Mouse (Mus musculus) neural tube, embryonic 11.5 days (tissue): Measurements from ENCODE around the gene Tead3. TPM values are rescaled to one million over a fixed set of nuclear protein-coding genes. Genes with fewer than 3 reads are reported as not detected.

Experiments used
- ATAC-seq: fragments of 200-750 bp; cut with Nextera tagmentation; 2 replicates; pipeline ENCODE4 v1.8.0; 2017; ENCODE audit warnings: moderate number of reproducible peaks, mild to moderate bottlenecking, moderate TSS enrichment, moderate library complexity; ENCODE audit not compliant: insufficient read depth, low FRiP score, low TSS enrichment
- DNase-seq: peaks from one replicate; pipeline ENCODE4 v3.0.0-alpha.2; 2015; ENCODE audit warnings: low spot score
- H3K27ac ChIP-seq: fragments of 300-500 bp; sonication (generic); 2 replicates; pipeline ENCODE4 v1.5.1; 2014; ENCODE audit warnings: low read depth, mild to moderate bottlenecking, low read length
- H3K27me3 ChIP-seq: fragments of 300-500 bp; sonication (generic); 2 replicates; pipeline ENCODE4 v1.6.1; 2014; ENCODE audit warnings: mild to moderate bottlenecking, low read length, mixed read lengths; ENCODE audit not compliant: control insufficient read depth, insufficient read depth
- H3K36me3 ChIP-seq: fragments of 300-500 bp; sonication (generic); 2 replicates; pipeline ENCODE4 v1.6.1; 2014; ENCODE audit warnings: mild to moderate bottlenecking, low read length, moderate library complexity, mixed read lengths; ENCODE audit not compliant: control insufficient read depth, insufficient read depth
- H3K4me1 ChIP-seq: fragments of 300-500 bp; sonication (generic); 2 replicates; pipeline ENCODE4 v1.6.1; 2014; ENCODE audit warnings: low read length, mixed read lengths; ENCODE audit not compliant: control insufficient read depth, insufficient read depth
- H3K4me2 ChIP-seq: fragments of 300-500 bp; sonication (generic); 2 replicates; pipeline ENCODE4 v1.6.1; 2014; ENCODE audit warnings: low read depth, mild to moderate bottlenecking, moderate library complexity
- H3K4me3 ChIP-seq: fragments of 300-500 bp; sonication (generic); 2 replicates; pipeline ENCODE4 v1.5.1; 2014; ENCODE audit warnings: low read depth, low read length
- H3K9ac ChIP-seq: fragments of 300-500 bp; sonication (generic); 2 replicates; pipeline ENCODE4 v1.6.1; 2014; ENCODE audit warnings: mild to moderate bottlenecking, low read length
- H3K9me3 ChIP-seq: fragments of 300-500 bp; sonication (generic); 2 replicates; pipeline ENCODE4 v1.6.1; 2016; ENCODE audit warnings: low read length; ENCODE audit not compliant: control insufficient read depth
- WGBS: fragments of 180-500 bp; shearing (Covaris S2); extraction: QIAGEN DNeasy Blood & Tissue Kit; methylation state at CpG from one replicate; pipeline ENCODE4 v1.1.7; 2014; 5-methylcytosine and 5-hydroxymethylcytosine counted together
- polyA plus RNA-seq: library from polyadenylated mRNA; unstranded; fragments of >200 nt; fragmentation: Nextera tagmentation; extraction: Ambion mirVana; gene quantifications from 2 replicates; pipeline ENCODE4 v1.2.1, GENCODE M21; 2014

Tead3 gene
- polyA plus RNA-seq, 1 experiment from 2014 or later = 4.5 TPM

DNA sequence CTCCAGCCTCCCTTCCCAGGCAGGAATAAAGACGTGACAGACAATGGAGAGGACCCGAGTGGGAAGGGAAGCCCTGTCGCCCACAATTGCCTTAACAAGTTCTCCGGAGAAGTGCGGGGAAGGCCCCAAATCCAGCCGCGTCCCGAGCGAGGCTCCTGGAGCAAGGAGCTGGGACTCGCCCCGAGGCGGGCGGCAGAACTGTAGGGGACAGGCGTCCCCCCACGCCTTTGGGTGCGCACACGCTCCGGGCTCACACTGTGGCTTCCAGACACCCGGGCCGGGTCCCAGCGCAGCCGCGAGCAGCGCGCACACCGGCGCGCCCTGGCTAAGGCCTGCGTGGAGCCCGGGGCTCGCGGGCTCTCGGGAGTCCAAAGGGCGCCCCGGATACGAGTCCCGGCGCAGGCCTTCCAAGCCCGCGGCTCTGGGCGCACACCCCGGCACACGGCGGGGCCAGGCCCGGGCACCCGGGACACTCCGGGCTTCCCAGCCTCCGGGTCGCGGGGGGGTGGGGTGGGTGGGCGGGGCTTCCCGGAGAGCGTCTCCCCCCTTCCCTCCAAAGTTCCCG lies 634 bp downstream of the Tead3 start:
- Histone ChIP-seq H3K36me3 (no peaks in the 10 kb centered on the region), H3K4me3 (peak overlapping the region; percentile 79), H3K4me1 (peaks cover 20% of the 10 kb centered on the region), H3K9me3 (no peaks in the 10 kb centered on the region), H3K27ac (peak overlapping the region; percentile 53; the same call in 1 of the 2 replicates), H3K27me3 (peaks cover 12% of the 10 kb centered on the region), H3K4me2 (peak overlapping the region; percentile 90), H3K9ac (peak overlapping the region; percentile 74)
- WGBS = under 1% methylated on average over 45 of the region's 54 CpGs
- ATAC-seq (peak; percentile 54), DNase-seq (peak; percentile 53)

DNA sequence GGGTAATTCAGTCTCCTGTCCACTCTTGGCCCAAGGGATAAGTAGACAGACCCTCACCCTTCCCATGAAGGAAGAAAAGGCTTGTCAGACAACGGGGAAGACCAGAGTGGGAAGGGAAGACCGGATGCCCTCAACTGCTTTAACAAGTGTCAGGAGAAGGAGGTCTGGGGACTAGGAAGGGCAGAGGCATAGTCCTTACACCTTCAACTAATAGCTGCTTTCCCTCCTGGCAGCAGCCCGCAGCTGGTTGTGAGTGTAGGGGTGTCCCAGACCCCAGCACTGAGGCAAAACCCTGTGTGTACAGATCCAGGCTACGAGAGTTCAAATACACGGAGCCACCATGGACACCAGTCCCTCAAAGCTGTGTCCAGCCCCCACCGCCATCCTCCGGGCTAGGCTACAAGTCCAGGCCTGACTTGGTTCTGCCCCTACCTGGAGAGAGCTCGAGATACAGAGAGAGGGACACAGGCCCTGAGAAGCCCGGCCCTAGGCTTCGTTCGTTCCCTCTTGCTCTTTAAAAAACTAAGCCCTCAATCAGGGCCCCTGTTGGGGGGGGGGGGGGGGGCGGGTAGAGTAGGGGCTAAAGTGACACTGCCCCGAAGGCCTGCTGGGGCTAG lies 1.2 kb downstream of the Tead3 start:
- no peaks in the 10 kb centered on the region for H3K36me3 ChIP-seq
- H3K4me2 ChIP-seq = peak overlapping the region; percentile 90
- H3K4me3 ChIP-seq = peak overlapping the region; percentile 79
- peak overlapping the region; percentile 74 for H3K9ac ChIP-seq
- no peak overlapping the region for H3K27ac ChIP-seq
- DNase-seq (no peak), ATAC-seq (no peak)
- WGBS = 9% methylated on average over 13 of the region's 13 CpGs
- peaks cover 12% of the 10 kb centered on the region for H3K27me3 ChIP-seq
- no peaks in the 10 kb centered on the region for H3K9me3 ChIP-seq
- H3K4me1 ChIP-seq = peaks cover 22% of the 10 kb centered on the region

DNA sequence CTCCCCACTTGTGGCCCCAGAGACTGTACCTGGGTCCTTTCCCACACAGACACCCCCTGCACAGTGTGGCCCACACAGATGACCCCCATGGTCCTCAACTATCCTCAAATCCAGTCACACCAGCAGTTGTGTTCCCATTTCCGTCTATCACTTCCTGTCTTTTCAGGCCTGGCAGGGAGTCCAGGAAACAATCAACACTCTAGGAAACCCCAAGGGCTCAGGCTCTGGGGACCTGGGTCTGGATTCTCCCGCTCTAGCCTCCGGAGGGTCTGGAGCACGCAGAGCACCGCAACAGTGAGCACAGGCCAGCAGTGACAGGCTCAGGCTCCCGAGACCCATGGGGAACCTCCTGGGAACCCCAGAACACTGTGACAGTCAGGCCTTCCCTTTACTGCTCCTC lies 2.4 kb downstream of the Tead3 start:
- no peak overlapping the region; the same call in 1 of the 2 replicates for H3K4me2 ChIP-seq
- DNase-seq = no peak
- ATAC-seq = no peak
- H3K9ac ChIP-seq = peak overlapping the region; percentile 31; the same call in 1 of the 2 replicates
- peaks cover 12% of the 10 kb centered on the region for H3K27me3 ChIP-seq
- 64% methylated on average over 6 of the region's 6 CpGs for whole genome bisulfite sequencing
- H3K36me3 ChIP-seq = no peaks in the 10 kb centered on the region
- no peaks in the 10 kb centered on the region for H3K9me3 ChIP-seq
- H3K4me3 ChIP-seq = no peak overlapping the region
- peaks cover 27% of the 10 kb centered on the region for H3K4me1 ChIP-seq
- no peak overlapping the region for H3K27ac ChIP-seq

- Histone ChIP-seq H3K4me1 (peaks cover 27% of the 10 kb centered on the region), H3K4me3 (no peak overlapping the region), H3K4me2 (no peak overlapping the region), H3K9ac (no peak overlapping the region), H3K27ac (no peak overlapping the region), H3K27me3 (peaks cover 12% of the 10 kb centered on the region), H3K9me3 (no peaks in the 10 kb centered on the region), H3K36me3 (no peaks in the 10 kb centered on the region)
- 77% methylated on average over 10 of the region's 10 CpGs for WGBS
- ATAC-seq (no peak), DNase-seq (no peak)
These were observed 3.3 kb downstream of the Tead3 start for GRCm38 (mm10) chr17:28347327-28347726.

DNA sequence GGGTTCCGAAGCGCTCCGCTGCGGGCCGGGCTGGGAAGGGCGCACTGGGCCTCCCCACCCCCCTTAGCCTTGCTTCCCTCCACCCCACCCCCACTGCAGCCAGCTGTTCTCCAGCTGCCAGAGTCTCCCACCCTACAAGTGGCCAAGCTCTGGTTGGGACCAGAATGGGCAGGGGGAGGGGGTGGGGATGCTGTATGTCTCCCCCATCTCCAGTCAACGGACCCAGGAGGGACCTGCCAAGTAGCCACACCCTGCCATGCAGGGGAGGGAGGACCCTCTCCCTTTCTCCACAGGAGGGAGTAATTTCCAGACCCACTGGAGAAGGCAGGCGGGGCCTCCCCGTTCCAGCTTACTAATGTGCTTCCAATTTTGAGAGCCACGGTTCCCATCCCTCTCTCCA lies 4.7 kb downstream of the Tead3 start:
- H3K27ac ChIP-seq = no peak overlapping the region

DNA sequence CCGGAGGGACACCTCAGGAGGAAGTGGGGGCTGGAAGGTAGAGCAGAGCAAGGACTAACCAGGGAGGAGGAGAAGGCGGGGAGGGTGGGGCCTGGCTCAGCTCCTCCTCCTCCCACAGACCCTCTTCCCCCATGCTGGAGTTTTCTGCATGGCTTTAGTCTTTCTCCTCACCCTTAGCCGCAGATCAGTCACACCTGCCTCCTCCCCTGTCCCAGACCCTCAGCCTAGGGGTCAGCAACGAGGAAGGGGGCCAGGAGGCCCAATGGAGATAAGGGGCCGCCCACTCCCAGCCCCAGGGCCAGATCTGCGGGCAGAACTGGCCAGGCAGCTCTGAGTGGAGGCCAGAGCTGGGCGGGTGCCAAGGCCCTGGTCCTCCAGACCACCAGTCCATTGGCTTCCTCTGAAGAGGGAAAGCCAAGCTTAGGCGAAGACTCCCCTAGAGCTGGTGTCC lies 5.3 kb downstream of the Tead3 start:
- peaks cover 35% of the 10 kb centered on the region for H3K4me1 ChIP-seq
- no peak overlapping the region for H3K27ac ChIP-seq
- no peak for DNase-seq
- no peaks in the 10 kb centered on the region for H3K9me3 ChIP-seq
- H3K27me3 ChIP-seq = peaks cover 4% of the 10 kb centered on the region; the same call in 1 of the 2 replicates
- H3K9ac ChIP-seq = peak overlapping the region; percentile 32; the same call in 1 of the 2 replicates
- no peak for ATAC-seq
- H3K4me2 ChIP-seq = peak overlapping the region; percentile 12; the same call in 1 of the 2 replicates
- H3K4me3 ChIP-seq = no peak overlapping the region
- H3K36me3 ChIP-seq = 0 out of 2 replicates have a peak, but pooled peaks cover 2% of the 10 kb centered on the region
- 13% methylated on average over 8 of the region's 8 CpGs for WGBS

More for the DNA sequence above, 4.7 kb downstream of the Tead3 start:
- 8% methylated on average over 8 of the region's 10 CpGs for WGBS
- Histone ChIP-seq H3K4me1 (peaks cover 34% of the 10 kb centered on the region), H3K27me3 (peaks cover 4% of the 10 kb centered on the region; the same call in 1 of the 2 replicates), H3K36me3 (0 out of 2 replicates have a peak, but pooled peaks cover under 1% of the 10 kb centered on the region), H3K4me3 (no peak overlapping the region), H3K9me3 (no peaks in the 10 kb centered on the region), H3K9ac (peak overlapping the region; percentile 10; the same call in 1 of the 2 replicates), H3K4me2 (peak overlapping the region; percentile 12; the same call in 1 of the 2 replicates)
- no peak for DNase-seq
- no peak for ATAC-seq

DNA sequence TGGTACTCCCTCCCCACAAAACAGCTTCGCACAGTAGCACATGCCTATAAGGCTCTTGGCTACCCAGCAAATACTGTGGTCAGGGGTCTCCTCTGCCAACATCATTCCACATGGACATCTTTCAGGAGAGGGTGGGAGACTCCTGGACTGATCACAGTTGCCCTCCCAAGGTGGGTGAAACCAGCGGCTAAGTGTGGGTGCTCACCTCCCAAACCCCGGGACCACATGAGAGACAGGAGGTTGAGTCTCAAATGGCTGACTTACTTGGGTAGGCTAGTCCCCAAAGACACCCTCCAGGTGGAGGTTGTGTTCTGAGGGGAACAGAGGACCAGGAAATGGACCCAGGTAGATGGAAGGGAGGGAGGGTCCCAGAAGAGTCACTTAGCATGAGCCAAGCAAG lies 5.9 kb downstream of the Tead3 start:
- Histone ChIP-seq H3K9me3 (no peaks in the 10 kb centered on the region), H3K36me3 (peaks cover 2% of the 10 kb centered on the region; the same call in 1 of the 2 replicates), H3K27ac (no peak overlapping the region), H3K27me3 (peaks cover 4% of the 10 kb centered on the region; the same call in 1 of the 2 replicates), H3K9ac (no peak overlapping the region), H3K4me3 (no peak overlapping the region), H3K4me1 (peaks cover 33% of the 10 kb centered on the region), H3K4me2 (no peak overlapping the region)
- WGBS = 66% methylated on average over 3 of the region's 3 CpGs
- DNase-seq (no peak), ATAC-seq (no peak)

- no peak for DNase-seq
- H3K27ac ChIP-seq = no peak overlapping the region
- peaks cover 28% of the 10 kb centered on the region for H3K4me1 ChIP-seq
- H3K9ac ChIP-seq = no peak overlapping the region
- 26% methylated on average over 4 of the region's 4 CpGs for WGBS
- no peak overlapping the region for H3K4me2 ChIP-seq
- H3K36me3 ChIP-seq = peaks cover 2% of the 10 kb centered on the region; the same call in 1 of the 2 replicates
- no peak for ATAC-seq
- no peak overlapping the region for H3K4me3 ChIP-seq
- H3K27me3 ChIP-seq = peaks cover 4% of the 10 kb centered on the region; the same call in 1 of the 2 replicates
- H3K9me3 ChIP-seq = no peaks in the 10 kb centered on the region
These were observed 6.5 kb downstream of the Tead3 start for GRCm38 (mm10) chr17:28344050-28344607.
